Mouse (Mus musculus): ENCODE data around the gene Fam76a.

The Fam76a gene

DNA sequence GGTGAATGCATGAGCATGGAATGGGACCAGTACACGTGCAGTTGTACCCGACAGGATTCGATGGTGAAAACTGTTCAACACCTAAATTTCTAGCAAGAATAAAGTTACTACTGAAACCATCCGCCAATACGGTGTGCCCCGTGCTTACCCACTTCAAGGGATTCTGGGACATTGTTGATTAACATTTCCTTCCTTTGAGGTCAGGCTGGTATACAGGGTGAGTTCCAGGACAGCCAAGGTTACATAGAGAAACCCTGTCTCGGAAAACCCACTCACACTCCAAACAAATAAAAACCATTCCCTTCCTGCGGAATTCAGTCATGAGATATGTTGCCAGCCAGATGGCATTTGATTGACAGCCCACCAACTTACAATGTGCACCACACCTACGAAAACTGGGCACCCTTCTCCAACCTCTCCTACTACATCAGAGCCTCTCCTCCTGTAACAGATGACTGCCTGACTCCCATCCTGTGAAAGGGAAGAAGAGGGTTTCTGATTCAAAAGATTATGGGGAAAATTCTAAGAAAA lies 37.4 kb downstream of the Fam76a start:
- Histone ChIP-seq H3K4me1 (replicated peaks; ENCODE audit: low read depth, low read length) (peaks cover 45% of the 10 kb centered on the region), H3K4me3 (replicated peaks; ENCODE audit: low read length) (peak overlapping the region; percentile 95), H3K36me3 (ENCODE audit: insufficient read depth, low read length) (peaks cover 25% of the 10 kb centered on the region), H3K27me3 (ENCODE audit: insufficient read depth, low read length) (no peaks in the 10 kb centered on the region), H3K9me3 (ENCODE audit: low read length) (no peaks in the 10 kb centered on the region)
- TF ChIP-seq NANOG (IDR thresholded peaks at IDR 0.05; ENCODE audit: borderline replicate concordance, low read length): no peak
- TF ChIP-seq CTCF (conservative IDR thresholded peaks at IDR 0.05; ENCODE audit: low read length): no peak
- TF ChIP-seq POU5F1 (IDR thresholded peaks at IDR 0.05; ENCODE audit: borderline replicate concordance, low read length): no peak

DNA sequence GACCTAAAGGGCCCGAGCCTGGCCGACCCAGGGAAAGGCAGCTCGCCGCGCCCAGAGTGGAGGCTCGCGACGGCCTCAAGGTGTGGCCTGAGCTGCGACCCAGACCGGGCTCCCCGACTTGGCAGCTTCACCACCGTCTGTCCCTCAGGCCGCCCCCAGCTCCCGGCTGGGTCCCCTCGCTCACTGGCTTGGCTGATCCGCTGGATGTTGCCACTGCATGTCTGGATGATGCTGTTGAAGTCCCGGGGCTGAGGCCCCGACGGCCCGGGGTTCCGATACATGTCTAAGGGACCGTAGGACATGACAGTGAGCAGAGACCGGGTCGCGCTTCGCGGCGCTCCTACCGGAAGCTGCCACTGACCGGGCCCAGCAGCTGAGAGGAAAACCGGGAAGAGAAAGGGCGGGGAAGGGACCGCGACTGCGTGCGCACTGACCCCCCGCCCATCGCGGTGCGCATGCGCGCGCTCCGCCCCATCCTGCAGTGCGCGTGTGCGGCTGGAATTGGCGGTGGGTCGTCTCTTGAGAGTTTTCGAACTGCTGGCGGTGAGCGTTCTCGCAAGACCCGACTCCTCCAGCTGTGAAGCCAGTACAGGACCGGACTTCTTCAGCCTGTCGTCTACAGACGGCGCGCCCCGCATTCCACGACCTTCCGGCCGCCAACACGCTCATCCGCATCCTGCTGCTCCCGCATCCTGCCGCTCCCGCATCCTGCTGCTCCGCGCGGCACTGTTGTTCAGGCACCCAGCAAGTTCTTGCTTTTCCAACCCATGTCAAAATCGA lies 38.1 kb downstream of the Fam76a start, which contains the start of gene Stx12:
TSS of gene Stx12 (minus strand) at position 446 of the 780 bp plus-strand sequence.
- peaks cover 31% of the 10 kb centered on the region for H3K36me3 ChIP-seq (ENCODE audit: insufficient read depth, low read length)
- H3K4me1 ChIP-seq (replicated peaks; ENCODE audit: low read depth, low read length): peaks cover 40% of the 10 kb centered on the region
- TF ChIP-seq POU5F1 (IDR thresholded peaks at IDR 0.05; ENCODE audit: borderline replicate concordance, low read length) (no peak), NANOG (IDR thresholded peaks at IDR 0.05; ENCODE audit: borderline replicate concordance, low read length) (no peak), CTCF (conservative IDR thresholded peaks at IDR 0.05; ENCODE audit: low read length) (no peak)

GRCm38 (mm10) chr4:132883561-132884063 lies 38.7 kb downstream of the Fam76a start:
- peak overlapping the region; percentile 95 for H3K4me3 ChIP-seq (replicated peaks; ENCODE audit: low read length)
- peaks cover 40% of the 10 kb centered on the region for H3K4me1 ChIP-seq (replicated peaks; ENCODE audit: low read depth, low read length)
- H3K9me3 ChIP-seq (ENCODE audit: low read length): no peaks in the 10 kb centered on the region
- TF ChIP-seq POU5F1 (IDR thresholded peaks at IDR 0.05; ENCODE audit: borderline replicate concordance, low read length) (no peak), CTCF (conservative IDR thresholded peaks at IDR 0.05; ENCODE audit: low read length) (no peak), NANOG (IDR thresholded peaks at IDR 0.05; ENCODE audit: borderline replicate concordance, low read length) (no peak)
- H3K36me3 ChIP-seq (ENCODE audit: insufficient read depth, low read length): peaks cover 32% of the 10 kb centered on the region
- no peaks in the 10 kb centered on the region for H3K27me3 ChIP-seq (ENCODE audit: insufficient read depth, low read length)

More for the DNA sequence above, 38.1 kb downstream of the Fam76a start, which contains the start of gene Stx12:
- H3K4me3 ChIP-seq (replicated peaks; ENCODE audit: low read length): peak within 1 kb of the TSS; percentile 95
- H3K27me3 ChIP-seq (ENCODE audit: insufficient read depth, low read length): no peaks in the 10 kb centered on the region
- H3K9me3 ChIP-seq (ENCODE audit: low read length): no peaks in the 10 kb centered on the region

- no peaks in the 10 kb centered on the region for H3K27me3 ChIP-seq (ENCODE audit: insufficient read depth, low read length)
- peaks cover 8% of the 10 kb centered on the region; the same call in 1 of the 2 replicates for H3K4me1 ChIP-seq (replicated peaks; ENCODE audit: low read depth, low read length)
- peaks cover 43% of the 10 kb centered on the region for H3K36me3 ChIP-seq (ENCODE audit: insufficient read depth, low read length)
- H3K4me3 ChIP-seq (replicated peaks; ENCODE audit: low read length): no peak overlapping the region
- TF ChIP-seq CTCF (conservative IDR thresholded peaks at IDR 0.05; ENCODE audit: low read length) (no peak), NANOG (IDR thresholded peaks at IDR 0.05; ENCODE audit: borderline replicate concordance, low read length) (no peak), POU5F1 (IDR thresholded peaks at IDR 0.05; ENCODE audit: borderline replicate concordance, low read length) (no peak)
- no peaks in the 10 kb centered on the region for H3K9me3 ChIP-seq (ENCODE audit: low read length)
Observed at GRCm38 (mm10) chr4:132874363-132875097, 47.8 kb downstream of the Fam76a start.

GRCm38 (mm10) chr4:132873481-132874362 lies 48.6 kb downstream of the Fam76a start:
- Histone ChIP-seq H3K27me3 (ENCODE audit: insufficient read depth, low read length) (no peaks in the 10 kb centered on the region), H3K9me3 (ENCODE audit: low read length) (no peaks in the 10 kb centered on the region), H3K4me3 (replicated peaks; ENCODE audit: low read length) (no peak overlapping the region), H3K4me1 (replicated peaks; ENCODE audit: low read depth, low read length) (peaks cover 8% of the 10 kb centered on the region; the same call in 1 of the 2 replicates), H3K36me3 (ENCODE audit: insufficient read depth, low read length) (peaks cover 47% of the 10 kb centered on the region)
- TF ChIP-seq POU5F1 (IDR thresholded peaks at IDR 0.05; ENCODE audit: borderline replicate concordance, low read length): no peak
- TF ChIP-seq CTCF (conservative IDR thresholded peaks at IDR 0.05; ENCODE audit: low read length): no peak
- TF ChIP-seq NANOG (IDR thresholded peaks at IDR 0.05; ENCODE audit: borderline replicate concordance, low read length): no peak

- H3K27me3 ChIP-seq (ENCODE audit: insufficient read depth, low read length): no peaks in the 10 kb centered on the region
- peaks cover 67% of the 10 kb centered on the region for H3K36me3 ChIP-seq (ENCODE audit: insufficient read depth, low read length)
- peaks cover 8% of the 10 kb centered on the region; the same call in 1 of the 2 replicates for H3K4me1 ChIP-seq (replicated peaks; ENCODE audit: low read depth, low read length)
- no peaks in the 10 kb centered on the region for H3K9me3 ChIP-seq (ENCODE audit: low read length)
- TF ChIP-seq CTCF (conservative IDR thresholded peaks at IDR 0.05; ENCODE audit: low read length) (no peak), POU5F1 (IDR thresholded peaks at IDR 0.05; ENCODE audit: borderline replicate concordance, low read length) (no peak), NANOG (IDR thresholded peaks at IDR 0.05; ENCODE audit: borderline replicate concordance, low read length) (no peak)
- H3K4me3 ChIP-seq (replicated peaks; ENCODE audit: low read length): no peak overlapping the region
Observed at GRCm38 (mm10) chr4:132871116-132871515, 51.2 kb downstream of the Fam76a start.

GRCm38 (mm10) chr4:132864856-132865255 lies 57.5 kb downstream of the Fam76a start:
- peaks cover 84% of the 10 kb centered on the region for H3K36me3 ChIP-seq (ENCODE audit: insufficient read depth, low read length)
- TF ChIP-seq POU5F1 (IDR thresholded peaks at IDR 0.05; ENCODE audit: borderline replicate concordance, low read length) (no peak), NANOG (IDR thresholded peaks at IDR 0.05; ENCODE audit: borderline replicate concordance, low read length) (no peak), CTCF (conservative IDR thresholded peaks at IDR 0.05; ENCODE audit: low read length) (no peak)
- H3K9me3 ChIP-seq (ENCODE audit: low read length): no peaks in the 10 kb centered on the region
- H3K27me3 ChIP-seq (ENCODE audit: insufficient read depth, low read length): no peaks in the 10 kb centered on the region
- no peaks in the 10 kb centered on the region for H3K4me1 ChIP-seq (replicated peaks; ENCODE audit: low read depth, low read length)
- H3K4me3 ChIP-seq (replicated peaks; ENCODE audit: low read length): no peak overlapping the region
